Mouse (Mus musculus) stomach, embryonic 15.5 days (tissue): Measurements from ENCODE around the gene Gm7903. TPM values are rescaled to one million over a fixed set of nuclear protein-coding genes. Genes with fewer than 3 reads are reported as not detected.
"Not testable (repeated sequence)": the region's sequence is repeated elsewhere in the genome, so short reads cannot be mapped to it uniquely, and the experiment has no call there.

Experiments used
- ATAC-seq: fragments of 200-750 bp; cut with Nextera tagmentation; 2 replicates; pipeline ENCODE4 v1.8.0; 2017; ENCODE audit warnings: low read depth, moderate number of reproducible peaks, moderate TSS enrichment; ENCODE audit not compliant: insufficient read depth, low FRiP score
- H3K27ac ChIP-seq: fragments of 300-500 bp; sonication (generic); 2 replicates; pipeline ENCODE4 v1.5.1; 2015; ENCODE audit warnings: mild to moderate bottlenecking, inconsistent platforms
- H3K27me3 ChIP-seq: fragments of 300-500 bp; sonication (generic); replicated peaks from 2 replicates; pipeline ENCODE4 v1.6.1; 2015; ENCODE audit warnings: inconsistent platforms
- H3K36me3 ChIP-seq: fragments of 300-500 bp; sonication (generic); 2 replicates; pipeline ENCODE4 v1.6.1; 2015; ENCODE audit warnings: inconsistent platforms
- H3K4me1 ChIP-seq: fragments of 300-500 bp; sonication (generic); 2 replicates; pipeline ENCODE4 v1.6.1; 2015; ENCODE audit warnings: inconsistent platforms
- H3K4me2 ChIP-seq: fragments of 300-500 bp; sonication (generic); 2 replicates; pipeline ENCODE4 v1.6.1; 2015; ENCODE audit warnings: mild to moderate bottlenecking, inconsistent platforms
- H3K4me3 ChIP-seq: fragments of 300-500 bp; sonication (generic); replicated peaks from 2 replicates; pipeline ENCODE4 v1.5.1; 2015; ENCODE audit warnings: inconsistent platforms
- H3K9ac ChIP-seq: fragments of 300-500 bp; sonication (generic); 2 replicates; pipeline ENCODE4 v1.6.1; 2015; ENCODE audit warnings: inconsistent platforms
- H3K9me3 ChIP-seq: fragments of 300-500 bp; sonication (generic); 2 replicates; pipeline ENCODE4 v1.6.1; 2016; ENCODE audit warnings: inconsistent platforms
- WGBS: fragments of 180-500 bp; shearing (Covaris S2); methylation state at CpG from one replicate; pipeline ENCODE4 v1.1.7; 2015; 5-methylcytosine and 5-hydroxymethylcytosine counted together
- polyA plus RNA-seq: library from polyadenylated mRNA; unstranded; fragments of >200 nt; fragmentation: Nextera tagmentation; extraction: Ambion mirVana; gene quantifications from 2 replicates; pipeline ENCODE4 v1.2.1, GENCODE M21; 2015

Gm7903 gene
- polyA plus RNA-seq: not detected in 2 replicates

- H3K27me3 ChIP-seq, H3K4me3 ChIP-seq, H3K4me2 ChIP-seq, H3K27ac ChIP-seq, H3K36me3 ChIP-seq, H3K4me1 ChIP-seq, H3K9ac ChIP-seq, ATAC-seq, H3K9me3 ChIP-seq: not testable (repeated sequence)
- WGBS: no CpG with 5 or more reads among the region's 15 CpGs
Observed at GRCm38 (mm10) chrX:135433535-135433934, at the start of gene Gm7903. Gene Gm7903, plus strand, starts transcription at chrX:135433835.

GRCm38 (mm10) chrX:135403578-135403977, 30.1 kb upstream of the Gm7903 start:
- not testable (repeated sequence) for H3K27me3 ChIP-seq, H3K9ac ChIP-seq, H3K4me2 ChIP-seq, H3K4me3 ChIP-seq, H3K27ac ChIP-seq, ATAC-seq, H3K4me1 ChIP-seq, H3K9me3 ChIP-seq, H3K36me3 ChIP-seq
- no CpG with 5 or more reads among the region's 3 CpGs for WGBS

GRCm38 (mm10) chrX:135421203-135421602, 12.4 kb upstream of the Gm7903 start:
- H3K36me3 ChIP-seq, H3K4me3 ChIP-seq, H3K4me1 ChIP-seq, ATAC-seq, H3K27ac ChIP-seq, H3K4me2 ChIP-seq, H3K27me3 ChIP-seq, H3K9ac ChIP-seq, H3K9me3 ChIP-seq: not testable (repeated sequence)
- 37% methylated on average over 4 of the region's 7 CpGs for WGBS

- not testable (repeated sequence) for H3K27ac ChIP-seq, ATAC-seq, H3K36me3 ChIP-seq, H3K4me2 ChIP-seq, H3K4me3 ChIP-seq, H3K27me3 ChIP-seq, H3K9me3 ChIP-seq, H3K4me1 ChIP-seq, H3K9ac ChIP-seq
Observed at GRCm38 (mm10) chrX:135421824-135422223, 11.8 kb upstream of the Gm7903 start.

GRCm38 (mm10) chrX:135422473-135422872, 11.2 kb upstream of the Gm7903 start:
- not testable (repeated sequence) for H3K9me3 ChIP-seq, H3K4me2 ChIP-seq, H3K36me3 ChIP-seq, H3K27ac ChIP-seq, H3K4me3 ChIP-seq, H3K27me3 ChIP-seq, H3K9ac ChIP-seq, ATAC-seq, H3K4me1 ChIP-seq
- no CpG with 5 or more reads among the region's 4 CpGs for WGBS

- not testable (repeated sequence) for H3K27ac ChIP-seq, ATAC-seq
- WGBS: no CpG with 5 or more reads among the region's 3 CpGs
Observed at GRCm38 (mm10) chrX:135464160-135464559, 30.5 kb downstream of the Gm7903 start.

GRCm38 (mm10) chrX:135481902-135482301, 48.3 kb downstream of the Gm7903 start:
- H3K36me3 ChIP-seq, H3K4me2 ChIP-seq, H3K9me3 ChIP-seq, H3K27me3 ChIP-seq, ATAC-seq, H3K9ac ChIP-seq, H3K27ac ChIP-seq, H3K4me3 ChIP-seq, H3K4me1 ChIP-seq: not testable (repeated sequence)
- no CpG with 5 or more reads among the region's 6 CpGs for WGBS

More at GRCm38 (mm10) chrX:135464160-135464559, 30.5 kb downstream of the Gm7903 start:
- not testable (repeated sequence) for H3K27me3 ChIP-seq, H3K4me2 ChIP-seq, H3K4me1 ChIP-seq, H3K9me3 ChIP-seq, H3K9ac ChIP-seq, H3K36me3 ChIP-seq, H3K4me3 ChIP-seq

- not testable (repeated sequence) for ATAC-seq, H3K27me3 ChIP-seq, H3K4me1 ChIP-seq, H3K9ac ChIP-seq, H3K36me3 ChIP-seq, H3K27ac ChIP-seq, H3K4me3 ChIP-seq, H3K9me3 ChIP-seq, H3K4me2 ChIP-seq
- no CpG with 5 or more reads among the region's 3 CpGs for WGBS
Observed at GRCm38 (mm10) chrX:135483183-135483582, 49.5 kb downstream of the Gm7903 start.

Other genes starting within 250 kb of the Gm7903 start
- gene Tceal6, start 223.1 kb upstream of the Gm7903 start, polyA plus RNA-seq: 0.90 and 1.3 TPM in 2 replicates
- not detected in 2 replicates for gene Pramel3, start 131.5 kb upstream of the Gm7903 start, polyA plus RNA-seq
- not detected in 2 replicates for gene Gm5128, start 60.6 kb upstream of the Gm7903 start, polyA plus RNA-seq
- gene AV320801, start 60.8 kb downstream of the Gm7903 start, polyA plus RNA-seq: not detected in 2 replicates
- gene Nxf7, start 164.9 kb downstream of the Gm7903 start, polyA plus RNA-seq: 0.19 TPM in 1 of 2 replicates, not detected in the other
- gene Prame, start 193.9 kb downstream of the Gm7903 start, polyA plus RNA-seq: not detected in 2 replicates